Mouse (Mus musculus) midbrain, embryonic 10.5 days (tissue): Measurements from ENCODE around the gene Tbc1d9b. TPM values are rescaled to one million over a fixed set of nuclear protein-coding genes. Genes with fewer than 3 reads are reported as not detected.
"Not testable (repeated sequence)": the region's sequence is repeated elsewhere in the genome, so short reads cannot be mapped to it uniquely, and the experiment has no call there.

Experiments used
- DNase-seq: peaks from one replicate; pipeline ENCODE4 v3.0.0-alpha.2; 2017; ENCODE audit warnings: low spot score
- H3K27ac ChIP-seq: fragments of 300-500 bp; sonication (generic); replicated peaks from 2 replicates; pipeline ENCODE4 v1.5.1; 2016; ENCODE audit warnings: mild to moderate bottlenecking
- H3K27me3 ChIP-seq: fragments of 300-500 bp; sonication (generic); 2 replicates; pipeline ENCODE4 v1.6.1; 2016; ENCODE audit warnings: low read depth, mild to moderate bottlenecking; ENCODE audit not compliant: poor library complexity, severe bottlenecking
- H3K36me3 ChIP-seq: fragments of 300-500 bp; sonication (generic); 2 replicates; pipeline ENCODE4 v1.6.1; 2016; ENCODE audit warnings: mild to moderate bottlenecking, moderate library complexity
- H3K4me1 ChIP-seq: fragments of 300-500 bp; sonication (generic); 2 replicates; pipeline ENCODE4 v1.6.1; 2016
- H3K4me3 ChIP-seq: fragments of 300-500 bp; sonication (generic); 2 replicates; pipeline ENCODE4 v1.5.1; 2016; ENCODE audit warnings: mild to moderate bottlenecking, moderate library complexity
- H3K9me3 ChIP-seq: fragments of 300-500 bp; sonication (generic); replicated peaks from 2 replicates; pipeline ENCODE4 v1.6.1; 2016; ENCODE audit warnings: mild to moderate bottlenecking
- WGBS: fragments of 180-500 bp; shearing (Covaris S2); methylation state at CpG from one replicate; pipeline ENCODE4 v1.1.7; 2016; 5-methylcytosine and 5-hydroxymethylcytosine counted together
- polyA plus RNA-seq: library from polyadenylated mRNA; unstranded; fragments of >200 nt; fragmentation: Nextera tagmentation; extraction: Ambion mirVana; gene quantifications from 2 replicates; pipeline ENCODE4 v1.2.1, GENCODE M21; 2016

Tbc1d9b gene
- polyA plus RNA-seq, 1 experiment from 2014 or later = 33.6 TPM

GRCm38 (mm10) chr11:50162338-50163050 lies 31.3 kb downstream of the Tbc1d9b start:
- Histone ChIP-seq H3K27ac (no peak overlapping the region), H3K9me3 (no peaks in the 10 kb centered on the region), H3K4me3 (no peak overlapping the region), H3K36me3 (peaks cover 84% of the 10 kb centered on the region), H3K4me1 (no peaks in the 10 kb centered on the region), H3K27me3 (no peaks in the 10 kb centered on the region)
- WGBS = 94% methylated on average over 3 of the region's 3 CpGs
- DNase-seq = no peak

GRCm38 (mm10) chr11:50168352-50168751 lies 37.2 kb downstream of the Tbc1d9b start:
- Histone ChIP-seq H3K4me3 (no peak overlapping the region), H3K27me3 (no peaks in the 10 kb centered on the region), H3K9me3 (no peaks in the 10 kb centered on the region), H3K36me3 (peaks cover 71% of the 10 kb centered on the region), H3K27ac (no peak overlapping the region), H3K4me1 (no peaks in the 10 kb centered on the region)
- no peak for DNase-seq
- 91% methylated on average over 5 of the region's 5 CpGs for WGBS

DNA sequence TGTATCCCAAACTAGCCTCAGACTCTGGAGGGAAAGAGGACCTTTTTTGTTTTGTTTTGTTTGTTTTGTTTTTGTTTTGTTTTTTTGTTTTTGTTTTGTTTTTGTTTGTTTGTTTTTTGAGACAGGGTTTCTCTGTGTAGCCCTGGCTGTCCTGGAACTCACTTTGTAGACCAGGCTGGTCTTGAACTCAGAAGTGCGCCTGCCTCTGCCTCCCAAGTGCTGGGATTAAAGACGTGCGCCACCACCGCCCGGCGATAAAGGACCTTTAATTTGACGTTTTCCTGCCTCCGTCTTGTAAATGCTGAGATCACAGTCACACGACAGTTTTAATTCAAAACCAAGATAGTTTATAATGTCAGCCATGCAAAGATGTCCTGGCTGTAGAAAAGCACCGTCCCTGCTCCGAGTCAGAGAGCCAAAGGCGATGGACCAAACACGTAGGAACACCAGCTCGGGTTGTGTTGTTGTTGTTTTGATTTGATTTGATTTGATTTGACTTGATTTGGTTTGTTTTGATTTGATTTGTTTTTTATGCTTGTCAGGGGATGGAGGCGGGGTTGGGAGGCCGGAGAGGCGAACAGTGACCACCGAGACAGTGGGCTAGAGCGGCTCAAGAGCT lies 43.0 kb downstream of the Tbc1d9b start, which contains the start of gene Mrnip:
Mrnip (plus strand) TSS at position 334 of the 619 bp plus-strand sequence.
- H3K27me3 ChIP-seq, H3K9me3 ChIP-seq, DNase-seq: not testable (repeated sequence)
- Histone ChIP-seq H3K4me1 (peaks cover 14% of the 10 kb centered on the region), H3K36me3 (peaks cover 45% of the 10 kb centered on the region), H3K4me3 (peak within 1 kb of the TSS; percentile 66), H3K27ac (peak within 1 kb of the TSS; percentile 86)
- WGBS = 4% methylated on average over 19 of the region's 19 CpGs

GRCm38 (mm10) chr11:50174730-50175187 lies 43.6 kb downstream of the Tbc1d9b start:
- peak overlapping the region; percentile 66 for H3K4me3 ChIP-seq
- under 1% methylated on average over 27 of the region's 27 CpGs for WGBS
- H3K4me1 ChIP-seq = peaks cover 14% of the 10 kb centered on the region
- no peaks in the 10 kb centered on the region for H3K27me3 ChIP-seq
- H3K36me3 ChIP-seq = peaks cover 39% of the 10 kb centered on the region
- peak overlapping the region; percentile 86 for H3K27ac ChIP-seq
- peak; percentile 97 for DNase-seq
- no peaks in the 10 kb centered on the region for H3K9me3 ChIP-seq

- no peak for DNase-seq
- peaks cover 29% of the 10 kb centered on the region for H3K36me3 ChIP-seq
- H3K4me1 ChIP-seq = peaks cover 14% of the 10 kb centered on the region
- no peak overlapping the region for H3K27ac ChIP-seq
- no peak overlapping the region for H3K4me3 ChIP-seq
- H3K9me3 ChIP-seq = no peaks in the 10 kb centered on the region
- no peaks in the 10 kb centered on the region for H3K27me3 ChIP-seq
- WGBS = 88% methylated on average over 3 of the region's 3 CpGs
Measured at GRCm38 (mm10) chr11:50176351-50176750, 45.2 kb downstream of the Tbc1d9b start.

GRCm38 (mm10) chr11:50177111-50177510 lies 45.9 kb downstream of the Tbc1d9b start:
- DNase-seq = no peak
- WGBS = 86% methylated on average over 6 of the region's 6 CpGs
- peaks cover 25% of the 10 kb centered on the region for H3K36me3 ChIP-seq
- H3K4me3 ChIP-seq = no peak overlapping the region
- no peaks in the 10 kb centered on the region for H3K9me3 ChIP-seq
- no peak overlapping the region for H3K27ac ChIP-seq
- H3K27me3 ChIP-seq = no peaks in the 10 kb centered on the region
- H3K4me1 ChIP-seq = peaks cover 14% of the 10 kb centered on the region

DNA sequence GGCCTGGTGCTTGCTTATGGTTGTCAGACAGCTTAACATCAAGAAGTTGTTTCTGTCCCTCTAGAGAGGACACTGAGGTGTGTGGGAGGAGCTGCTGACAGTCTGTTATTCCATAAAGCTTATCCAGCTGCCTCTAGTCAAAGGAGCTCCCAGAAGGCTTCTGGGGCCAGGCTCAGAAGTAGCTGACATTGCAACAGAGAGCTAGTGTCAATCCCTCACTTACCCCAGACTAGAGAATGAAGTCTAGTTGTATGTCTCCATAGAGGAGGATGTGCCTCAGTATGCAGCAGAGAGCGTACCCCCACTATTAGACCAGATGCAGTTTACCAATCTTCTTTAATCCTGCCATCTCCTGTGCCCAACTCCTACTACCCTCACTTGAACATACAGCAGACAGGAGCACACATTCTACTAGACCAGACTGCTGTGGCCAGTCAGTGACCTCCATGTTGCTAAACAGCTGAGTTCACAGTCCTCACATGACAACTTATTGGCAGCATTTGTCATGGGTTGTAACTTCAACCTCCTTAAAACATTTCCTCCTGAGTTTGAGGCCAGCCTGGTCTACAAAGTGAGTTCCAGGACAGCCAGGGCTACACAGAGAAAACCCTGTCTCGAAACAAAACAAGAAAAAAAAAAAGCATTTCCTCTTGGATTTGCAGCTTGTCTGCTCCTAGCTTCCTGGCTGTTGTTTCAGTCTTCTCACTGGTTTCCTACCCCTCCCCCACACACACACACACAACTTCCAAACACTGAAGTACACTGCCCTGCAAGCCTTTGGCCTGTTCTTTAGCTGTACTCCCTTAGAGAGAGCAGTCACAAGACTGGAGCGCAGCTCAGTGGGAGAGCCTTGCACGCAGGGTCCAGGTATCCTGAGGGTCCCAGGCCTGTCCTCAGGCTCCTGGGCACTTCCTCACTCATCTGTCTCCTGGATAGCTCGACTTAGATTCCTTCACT lies 47.6 kb downstream of the Tbc1d9b start:
- no peak overlapping the region for H3K4me3 ChIP-seq
- no peaks in the 10 kb centered on the region for H3K27me3 ChIP-seq
- no peak for DNase-seq
- H3K27ac ChIP-seq = no peak overlapping the region
- no peaks in the 10 kb centered on the region for H3K9me3 ChIP-seq
- H3K4me1 ChIP-seq = peaks cover 14% of the 10 kb centered on the region
- WGBS = 88% methylated on average over 5 of the region's 5 CpGs
- H3K36me3 ChIP-seq = peaks cover 41% of the 10 kb centered on the region

DNA sequence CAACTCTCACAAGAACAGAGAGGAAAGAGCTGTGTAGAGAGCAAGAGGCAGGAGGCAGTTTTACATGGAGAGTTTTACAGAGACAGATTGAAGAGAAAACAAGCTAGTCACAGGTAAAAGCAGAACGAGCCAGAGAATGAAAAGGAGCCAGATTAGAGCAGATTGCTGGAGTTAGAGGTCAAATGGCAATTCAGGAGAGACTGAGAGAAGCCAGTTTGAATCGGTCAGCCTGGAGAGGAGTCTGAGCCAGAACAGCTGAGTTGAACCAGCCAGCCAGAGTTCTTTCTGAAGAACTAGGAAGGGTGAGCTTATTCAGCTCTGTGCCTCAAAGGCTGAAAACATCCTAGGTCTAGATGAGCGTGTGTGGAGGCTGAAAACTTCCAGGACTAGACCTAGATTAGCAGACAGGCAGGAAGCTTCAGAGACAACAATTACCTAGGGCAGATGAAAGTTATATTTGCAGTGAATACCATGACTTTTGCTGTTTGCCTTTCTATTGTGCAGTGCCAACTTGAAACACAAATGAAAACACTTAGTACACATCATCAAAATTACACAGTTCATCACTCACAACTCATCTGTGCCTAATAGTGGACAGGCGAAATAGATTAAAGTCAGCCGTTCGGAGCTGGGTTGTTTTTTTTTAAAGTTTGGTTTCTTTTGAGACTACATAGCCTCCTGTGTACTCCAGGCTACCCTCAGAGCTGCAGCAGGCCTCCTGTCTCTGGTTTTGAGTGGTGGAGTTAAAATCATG lies 49.5 kb downstream of the Tbc1d9b start:
- H3K4me3 ChIP-seq = no peak overlapping the region
- peaks cover 7% of the 10 kb centered on the region for H3K4me1 ChIP-seq
- 84% methylated on average over 6 of the region's 6 CpGs for WGBS
- no peak overlapping the region for H3K27ac ChIP-seq
- H3K27me3 ChIP-seq = no peaks in the 10 kb centered on the region
- no peaks in the 10 kb centered on the region for H3K9me3 ChIP-seq
- no peak for DNase-seq
- H3K36me3 ChIP-seq = peaks cover 47% of the 10 kb centered on the region

- WGBS = 91% methylated on average over 4 of the region's 4 CpGs
- Histone ChIP-seq H3K4me1 (no peaks in the 10 kb centered on the region), H3K9me3 (no peaks in the 10 kb centered on the region), H3K27me3 (no peaks in the 10 kb centered on the region), H3K4me3 (no peak overlapping the region), H3K36me3 (peaks cover 39% of the 10 kb centered on the region), H3K27ac (no peak overlapping the region)
- no peak for DNase-seq
Measured at GRCm38 (mm10) chr11:50182702-50183101, 51.5 kb downstream of the Tbc1d9b start.

DNA sequence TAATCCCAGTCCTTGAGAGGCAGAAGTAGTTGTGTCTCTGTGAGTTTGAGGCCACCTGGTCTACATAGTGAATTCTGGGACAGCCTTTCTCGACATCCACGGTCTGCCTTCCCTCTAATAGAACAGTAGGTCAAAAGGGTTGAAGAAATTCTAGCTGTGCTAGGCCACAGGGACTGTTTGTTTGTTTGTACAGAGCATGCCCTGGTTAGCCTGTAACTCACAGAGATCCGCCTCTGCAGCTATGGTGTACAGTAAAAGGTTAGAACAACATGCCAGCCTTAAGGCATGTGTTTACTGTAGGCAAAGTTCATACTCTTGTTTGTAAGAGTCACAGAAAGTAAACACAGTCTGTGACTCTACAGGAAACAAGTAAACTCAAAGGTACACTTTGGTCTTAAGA lies 53.6 kb downstream of the Tbc1d9b start:
- Histone ChIP-seq H3K9me3 (no peaks in the 10 kb centered on the region), H3K4me3 (no peak overlapping the region), H3K27me3 (no peaks in the 10 kb centered on the region), H3K36me3 (peaks cover 32% of the 10 kb centered on the region), H3K27ac (no peak overlapping the region), H3K4me1 (no peaks in the 10 kb centered on the region)
- WGBS = 79% methylated on average over 3 of the region's 3 CpGs
- no peak for DNase-seq

DNA sequence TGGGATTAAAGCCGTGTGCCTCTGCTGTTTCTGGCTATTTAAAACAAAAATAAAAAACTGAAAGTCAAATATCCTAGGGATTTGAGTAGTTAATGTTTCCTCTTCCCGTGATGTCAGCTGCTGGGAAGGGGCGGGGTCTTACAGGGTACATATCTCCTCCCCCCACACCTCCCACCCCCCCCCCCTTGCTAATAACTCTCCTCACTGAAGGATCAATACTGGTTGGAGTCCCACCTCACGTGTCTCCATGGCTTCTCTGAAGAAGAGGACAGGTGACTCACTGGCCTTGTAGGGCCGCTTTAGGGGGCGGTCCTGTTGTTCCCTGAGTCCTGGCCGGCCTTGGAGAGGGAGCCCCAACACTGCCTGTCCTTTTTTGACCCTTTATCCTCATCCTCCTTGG lies 57.5 kb downstream of the Tbc1d9b start:
- DNase-seq = no peak
- Histone ChIP-seq H3K4me1 (no peaks in the 10 kb centered on the region), H3K4me3 (no peak overlapping the region), H3K9me3 (no peaks in the 10 kb centered on the region), H3K27ac (no peak overlapping the region), H3K36me3 (peaks cover 7% of the 10 kb centered on the region), H3K27me3 (no peaks in the 10 kb centered on the region)
- WGBS = 85% methylated on average over 7 of the region's 7 CpGs

DNA sequence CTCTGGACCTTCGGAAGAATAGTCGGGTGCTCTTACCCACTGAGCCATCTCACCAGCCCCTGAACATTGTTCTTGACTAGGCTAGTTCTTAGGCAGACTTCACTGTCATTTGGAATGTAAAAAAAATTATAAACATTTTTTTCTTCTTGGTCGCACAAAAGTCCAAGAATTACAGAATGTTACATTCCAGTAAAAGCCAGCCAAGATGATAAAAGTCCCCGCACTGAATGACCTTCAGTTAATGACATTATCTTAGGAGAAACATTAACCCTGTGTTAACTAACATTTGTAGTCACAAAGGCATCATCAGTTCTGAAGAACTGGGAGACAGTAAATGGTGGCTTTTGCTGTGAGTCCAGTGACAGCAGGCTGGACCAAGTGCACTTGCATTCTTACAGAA lies 59.2 kb downstream of the Tbc1d9b start:
- Histone ChIP-seq H3K27ac (no peak overlapping the region), H3K4me3 (no peak overlapping the region), H3K9me3 (no peaks in the 10 kb centered on the region), H3K4me1 (no peaks in the 10 kb centered on the region), H3K36me3 (peaks cover 11% of the 10 kb centered on the region), H3K27me3 (no peaks in the 10 kb centered on the region)
- DNase-seq = no peak
- WGBS = 91% methylated on average over 4 of the region's 4 CpGs
